Mouse (Mus musculus): ENCODE data around the gene Defb11.
"Not testable (repeated sequence)": the region's sequence is repeated elsewhere in the genome, so short reads cannot be mapped to it uniquely, and the experiment has no call there.

GRCm38 (mm10) chr8:21885321-21885720 lies 20.9 kb downstream of the Defb11 start, which contains the start of gene Defb9:
- TF ChIP-seq POLR2A (IDR thresholded peaks at IDR 0.05; ENCODE audit: insufficient read depth, low read depth, low read length); CTCF (IDR thresholded peaks at IDR 0.05): not testable (repeated sequence)
